Mouse (Mus musculus): ENCODE results near the gene Trim72.

The Trim72 gene

GRCm38 (mm10) chr7:128056917-128057444 lies 53.2 kb downstream of the Trim72 start:
- DNase-seq: no peak

- no peak for DNase-seq
Observed at GRCm38 (mm10) chr7:128057860-128058259, 54.1 kb downstream of the Trim72 start.

- no peak for DNase-seq
Observed at GRCm38 (mm10) chr7:128058576-128058975, 54.8 kb downstream of the Trim72 start.

- DNase-seq: no peak
Observed at GRCm38 (mm10) chr7:128059091-128059490, 55.3 kb downstream of the Trim72 start.
